Mouse (Mus musculus) limb, embryonic 11.5 days (tissue): ENCODE results near the gene Cmc1. TPM values are rescaled to one million over a fixed set of nuclear protein-coding genes. Genes with fewer than 3 reads are reported as not detected.

Source experiments
- ATAC-seq: fragments of 200-750 bp; cut with Nextera tagmentation; 2 replicates; pipeline ENCODE4 v1.8.0; 2017; ENCODE audit warnings: low read depth; ENCODE audit not compliant: insufficient number of reproducible peaks, low FRiP score, low TSS enrichment
- DNase-seq: peaks from one replicate; pipeline ENCODE4 v3.0.0-alpha.2; 2015; ENCODE audit warnings: low spot score
- H3K27ac ChIP-seq: fragments of 300-500 bp; sonication (generic); replicated peaks from 2 replicates; pipeline ENCODE4 v1.5.1; 2014; ENCODE audit warnings: low read depth, mild to moderate bottlenecking, low read length
- H3K27me3 ChIP-seq: fragments of 300-500 bp; sonication (generic); 2 replicates; pipeline ENCODE4 v1.6.1; 2014; ENCODE audit warnings: mild to moderate bottlenecking, low read length, mixed read lengths; ENCODE audit not compliant: control insufficient read depth, insufficient read depth
- H3K36me3 ChIP-seq: fragments of 300-500 bp; sonication (generic); 2 replicates; pipeline ENCODE4 v1.6.1; 2014; ENCODE audit warnings: mild to moderate bottlenecking, low read length, moderate library complexity, mixed read lengths; ENCODE audit not compliant: control insufficient read depth, insufficient read depth
- H3K4me1 ChIP-seq: fragments of 300-500 bp; sonication (generic); 2 replicates; pipeline ENCODE4 v1.6.1; 2014; ENCODE audit warnings: low read length, mixed read lengths; ENCODE audit not compliant: control insufficient read depth, insufficient read depth
- H3K4me2 ChIP-seq: fragments of 300-500 bp; sonication (generic); 2 replicates; pipeline ENCODE4 v1.6.1; 2014; ENCODE audit warnings: low read depth, mild to moderate bottlenecking, moderate library complexity; ENCODE audit not compliant: severe bottlenecking
- H3K4me3 ChIP-seq: fragments of 300-500 bp; sonication (generic); 2 replicates; pipeline ENCODE4 v1.5.1; 2014; ENCODE audit warnings: low read depth, low read length
- H3K9ac ChIP-seq: fragments of 300-500 bp; sonication (generic); 2 replicates; pipeline ENCODE4 v1.6.1; 2014; ENCODE audit warnings: mild to moderate bottlenecking, low read length
- H3K9me3 ChIP-seq: fragments of 300-500 bp; sonication (generic); 2 replicates; pipeline ENCODE4 v1.6.1; 2016; ENCODE audit warnings: low read length; ENCODE audit not compliant: control insufficient read depth
- WGBS: fragments of 180-500 bp; shearing (Covaris S2); extraction: QIAGEN DNeasy Blood & Tissue Kit; methylation state at CpG from one replicate; pipeline ENCODE4 v1.1.7; 2014; 5-methylcytosine and 5-hydroxymethylcytosine counted together
- polyA plus RNA-seq: library from polyadenylated mRNA; unstranded; fragments of >200 nt; fragmentation: Nextera tagmentation; extraction: Ambion mirVana; gene quantifications from 2 replicates; pipeline ENCODE4 v1.2.1, GENCODE M21; 2014

Cmc1 gene
- polyA plus RNA-seq, 1 experiment from 2014 or later = 40.5 TPM

- no peak for DNase-seq
- ATAC-seq = no peak
- H3K27me3 ChIP-seq = no peaks in the 10 kb centered on the region
- H3K4me2 ChIP-seq = no peak overlapping the region
- H3K4me1 ChIP-seq = no peaks in the 10 kb centered on the region
- no peaks in the 10 kb centered on the region for H3K36me3 ChIP-seq
- no peak overlapping the region for H3K4me3 ChIP-seq
- H3K9me3 ChIP-seq = no peaks in the 10 kb centered on the region
- H3K9ac ChIP-seq = no peak overlapping the region
- no peak overlapping the region for H3K27ac ChIP-seq
- WGBS = 84% methylated on average over 18 of the region's 18 CpGs
Observed at GRCm38 (mm10) chr9:118179136-118180025, 29.4 kb upstream of the Cmc1 start.

DNA sequence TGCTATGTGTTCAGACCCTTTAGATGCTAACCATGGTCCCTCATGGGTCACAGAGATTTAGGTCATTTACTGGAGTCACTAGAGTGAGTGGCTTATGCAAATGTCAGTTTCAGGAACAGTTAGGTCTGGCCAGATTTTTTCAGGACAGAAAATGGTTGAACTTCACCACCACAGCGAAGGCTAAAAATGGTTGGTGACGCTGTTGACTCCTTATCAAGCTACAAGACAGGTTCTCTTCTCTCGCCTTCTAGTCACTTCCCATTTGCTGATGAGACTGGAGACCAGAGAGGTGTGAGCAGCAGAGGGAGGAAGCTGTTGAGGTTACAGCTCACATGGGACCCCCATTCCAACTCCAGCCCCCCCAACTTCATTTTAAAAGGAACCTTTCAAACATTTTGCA, 26.7 kb upstream of the Cmc1 start:
- 83% methylated on average over 3 of the region's 3 CpGs for WGBS
- Histone ChIP-seq H3K4me3 (no peak overlapping the region), H3K36me3 (no peaks in the 10 kb centered on the region), H3K9me3 (no peaks in the 10 kb centered on the region), H3K27ac (no peak overlapping the region), H3K4me1 (no peaks in the 10 kb centered on the region), H3K9ac (no peak overlapping the region), H3K27me3 (no peaks in the 10 kb centered on the region), H3K4me2 (no peak overlapping the region)
- no peak for ATAC-seq
- no peak for DNase-seq

- Histone ChIP-seq H3K36me3 (no peaks in the 10 kb centered on the region), H3K4me2 (no peak overlapping the region), H3K9ac (no peak overlapping the region), H3K27ac (no peak overlapping the region), H3K4me3 (no peak overlapping the region), H3K27me3 (no peaks in the 10 kb centered on the region), H3K4me1 (no peaks in the 10 kb centered on the region), H3K9me3 (no peaks in the 10 kb centered on the region)
- DNase-seq (no peak), ATAC-seq (no peak)
- WGBS = 94% methylated on average over 4 of the region's 4 CpGs
Observed at GRCm38 (mm10) chr9:118175411-118175810, 25.4 kb upstream of the Cmc1 start.

- Histone ChIP-seq H3K4me1 (no peaks in the 10 kb centered on the region), H3K4me2 (no peak overlapping the region), H3K4me3 (no peak overlapping the region), H3K9ac (no peak overlapping the region), H3K9me3 (no peaks in the 10 kb centered on the region), H3K36me3 (no peaks in the 10 kb centered on the region), H3K27me3 (no peaks in the 10 kb centered on the region), H3K27ac (no peak overlapping the region)
- 95% methylated on average over 4 of the region's 4 CpGs for WGBS
- no peak for DNase-seq
- no peak for ATAC-seq
Observed at GRCm38 (mm10) chr9:118173086-118173485, 23.1 kb upstream of the Cmc1 start.

GRCm38 (mm10) chr9:118168544-118168943, 18.6 kb upstream of the Cmc1 start:
- H3K4me1 ChIP-seq = no peaks in the 10 kb centered on the region
- no peak for ATAC-seq
- no peaks in the 10 kb centered on the region for H3K9me3 ChIP-seq
- no peak for DNase-seq
- H3K9ac ChIP-seq = no peak overlapping the region
- no peak overlapping the region for H3K4me2 ChIP-seq
- no peaks in the 10 kb centered on the region for H3K36me3 ChIP-seq
- WGBS = 46% methylated on average over 5 of the region's 5 CpGs
- H3K27me3 ChIP-seq = no peaks in the 10 kb centered on the region
- H3K4me3 ChIP-seq = no peak overlapping the region
- no peak overlapping the region for H3K27ac ChIP-seq

- H3K4me2 ChIP-seq = no peak overlapping the region
- no peak overlapping the region for H3K9ac ChIP-seq
- no peaks in the 10 kb centered on the region for H3K4me1 ChIP-seq
- no peak overlapping the region for H3K4me3 ChIP-seq
- H3K36me3 ChIP-seq = no peaks in the 10 kb centered on the region
- H3K27me3 ChIP-seq = no peaks in the 10 kb centered on the region
- H3K27ac ChIP-seq = no peak overlapping the region
- DNase-seq = no peak
- H3K9me3 ChIP-seq = no peaks in the 10 kb centered on the region
- no peak for ATAC-seq
- 94% methylated on average over 6 of the region's 6 CpGs for WGBS
Observed at GRCm38 (mm10) chr9:118167606-118168005, 17.6 kb upstream of the Cmc1 start.

DNA sequence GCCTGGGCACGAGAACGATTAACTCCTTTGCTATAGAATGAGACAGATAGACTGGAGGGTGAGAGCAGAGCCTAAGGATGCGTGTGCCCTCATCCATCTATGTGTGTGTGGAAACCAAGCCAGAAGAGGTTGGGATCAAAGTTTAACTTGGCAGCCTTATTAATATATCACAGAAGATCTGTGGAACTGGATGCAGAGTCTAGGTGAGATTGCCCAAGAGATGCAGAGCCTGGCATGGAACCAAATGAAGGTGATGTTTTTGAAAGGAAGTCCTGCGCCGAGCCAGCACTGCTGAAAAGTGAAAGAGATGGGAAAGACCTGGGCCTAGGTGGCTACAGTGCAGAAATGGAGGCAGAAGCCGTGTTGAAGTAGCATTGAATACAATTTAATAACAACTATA, 11.6 kb upstream of the Cmc1 start:
- Histone ChIP-seq H3K4me3 (no peak overlapping the region), H3K4me2 (no peak overlapping the region), H3K9me3 (no peaks in the 10 kb centered on the region), H3K27ac (no peak overlapping the region), H3K36me3 (no peaks in the 10 kb centered on the region), H3K9ac (no peak overlapping the region), H3K4me1 (no peaks in the 10 kb centered on the region), H3K27me3 (no peaks in the 10 kb centered on the region)
- DNase-seq (no peak), ATAC-seq (no peak)
- WGBS = 93% methylated on average over 6 of the region's 6 CpGs

DNA sequence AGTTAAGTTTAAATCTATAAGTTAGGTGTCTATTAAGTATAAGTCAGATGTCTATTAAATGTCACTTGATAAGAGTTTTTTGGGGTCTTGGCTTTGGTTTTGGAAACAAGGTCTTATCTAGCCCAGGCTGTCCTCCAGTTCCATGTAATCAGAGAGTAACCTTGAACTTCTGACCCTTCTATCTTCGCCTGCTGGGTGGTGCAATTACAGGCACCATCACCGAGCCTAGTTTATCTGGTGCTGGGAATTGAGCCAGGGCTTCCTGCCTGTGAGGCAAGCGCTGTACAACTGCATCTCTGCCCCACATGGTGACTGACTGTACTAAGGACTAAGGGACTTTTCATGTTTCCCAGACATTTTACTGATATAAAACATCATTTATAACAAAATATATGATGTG, 10.0 kb upstream of the Cmc1 start:
- Histone ChIP-seq H3K9me3 (no peaks in the 10 kb centered on the region), H3K4me2 (no peak overlapping the region), H3K36me3 (no peaks in the 10 kb centered on the region), H3K4me3 (no peak overlapping the region), H3K27ac (no peak overlapping the region), H3K9ac (no peak overlapping the region), H3K27me3 (no peaks in the 10 kb centered on the region), H3K4me1 (no peaks in the 10 kb centered on the region)
- 72% methylated on average over 3 of the region's 3 CpGs for WGBS
- DNase-seq (no peak), ATAC-seq (no peak)

- Histone ChIP-seq H3K9me3 (no peaks in the 10 kb centered on the region), H3K4me2 (no peak overlapping the region), H3K4me3 (no peak overlapping the region), H3K36me3 (no peaks in the 10 kb centered on the region), H3K9ac (no peak overlapping the region), H3K27ac (no peak overlapping the region), H3K4me1 (no peaks in the 10 kb centered on the region), H3K27me3 (no peaks in the 10 kb centered on the region)
- DNase-seq (no peak), ATAC-seq (no peak)
- 97% methylated on average over 4 of the region's 4 CpGs for WGBS
Observed at GRCm38 (mm10) chr9:118158201-118158600, 8.2 kb upstream of the Cmc1 start.
